Mouse (Mus musculus) intestine, embryonic 15.5 days (tissue): ENCODE data around the gene Ccdc127. TPM values are rescaled to one million over a fixed set of nuclear protein-coding genes. Genes with fewer than 3 reads are reported as not detected.
A peak's percentile ranks its signal among the peaks of the same experiment; 100 is the strongest.

ENCODE experiments used
- ATAC-seq: fragments of 200-750 bp; cut with Nextera tagmentation; 2 replicates; pipeline ENCODE4 v1.8.0; 2017; ENCODE audit warnings: moderate TSS enrichment, moderate library complexity
- H3K27ac ChIP-seq: fragments of 300-500 bp; sonication (generic); 2 replicates; pipeline ENCODE4 v1.5.1; 2015; ENCODE audit warnings: mild to moderate bottlenecking, inconsistent platforms
- H3K27me3 ChIP-seq: fragments of 300-500 bp; sonication (generic); replicated peaks from 2 replicates; pipeline ENCODE4 v1.6.1; 2015; ENCODE audit warnings: inconsistent platforms
- H3K36me3 ChIP-seq: fragments of 300-500 bp; sonication (generic); 2 replicates; pipeline ENCODE4 v1.6.1; 2015; ENCODE audit warnings: inconsistent platforms
- H3K4me1 ChIP-seq: fragments of 300-500 bp; sonication (generic); replicated peaks from 2 replicates; pipeline ENCODE4 v1.6.1; 2015; ENCODE audit warnings: inconsistent platforms
- H3K4me2 ChIP-seq: fragments of 300-500 bp; sonication (generic); replicated peaks from 2 replicates; pipeline ENCODE4 v1.6.1; 2015; ENCODE audit warnings: mild to moderate bottlenecking, inconsistent platforms
- H3K4me3 ChIP-seq: fragments of 300-500 bp; sonication (generic); replicated peaks from 2 replicates; pipeline ENCODE4 v1.5.1; 2015; ENCODE audit warnings: inconsistent platforms
- H3K9ac ChIP-seq: fragments of 300-500 bp; sonication (generic); 2 replicates; pipeline ENCODE4 v1.6.1; 2015; ENCODE audit warnings: inconsistent platforms
- H3K9me3 ChIP-seq: fragments of 300-500 bp; sonication (generic); 2 replicates; pipeline ENCODE4 v1.6.1; 2016; ENCODE audit warnings: inconsistent platforms
- WGBS: fragments of 180-500 bp; shearing (Covaris S2); methylation state at CpG from one replicate; pipeline ENCODE4 v1.1.7; 2015; 5-methylcytosine and 5-hydroxymethylcytosine counted together
- polyA plus RNA-seq: library from polyadenylated mRNA; unstranded; fragments of >200 nt; fragmentation: Nextera tagmentation; extraction: Ambion mirVana; gene quantifications from 2 replicates; pipeline ENCODE4 v1.2.1, GENCODE M21; 2015

The Ccdc127 gene
- polyA plus RNA-seq, 1 experiment from 2014 or later: 44.4 TPM

DNA sequence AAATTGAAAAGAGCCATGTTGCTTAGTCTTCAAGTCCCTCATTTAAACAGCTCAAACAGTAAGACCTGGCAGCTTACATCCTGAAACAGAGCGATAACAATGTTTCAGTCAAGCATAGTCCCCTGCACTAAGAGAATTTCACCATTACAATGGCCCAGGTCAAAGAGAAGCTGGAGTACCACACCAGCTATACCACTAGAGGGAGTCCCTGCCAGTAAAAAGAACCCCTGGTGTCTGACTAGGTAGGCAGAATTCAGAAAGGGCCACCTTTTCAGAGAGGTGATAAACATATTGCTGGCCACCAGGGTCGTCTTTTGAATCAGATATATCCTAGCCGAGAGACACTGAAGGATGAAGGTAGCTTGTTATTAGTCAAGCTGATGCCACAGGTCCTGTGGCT lies 9.1 kb upstream of the Ccdc127 start:
- Histone ChIP-seq H3K4me2 (no peak overlapping the region), H3K27ac (no peak overlapping the region), H3K27me3 (no peaks in the 10 kb centered on the region), H3K4me1 (no peaks in the 10 kb centered on the region), H3K9ac (no peak overlapping the region), H3K9me3 (no peaks in the 10 kb centered on the region), H3K4me3 (no peak overlapping the region), H3K36me3 (peaks cover 36% of the 10 kb centered on the region)
- ATAC-seq: peak; percentile 65; the same call in 1 of the 2 replicates
- WGBS: 42% methylated on average over 3 of the region's 3 CpGs

DNA sequence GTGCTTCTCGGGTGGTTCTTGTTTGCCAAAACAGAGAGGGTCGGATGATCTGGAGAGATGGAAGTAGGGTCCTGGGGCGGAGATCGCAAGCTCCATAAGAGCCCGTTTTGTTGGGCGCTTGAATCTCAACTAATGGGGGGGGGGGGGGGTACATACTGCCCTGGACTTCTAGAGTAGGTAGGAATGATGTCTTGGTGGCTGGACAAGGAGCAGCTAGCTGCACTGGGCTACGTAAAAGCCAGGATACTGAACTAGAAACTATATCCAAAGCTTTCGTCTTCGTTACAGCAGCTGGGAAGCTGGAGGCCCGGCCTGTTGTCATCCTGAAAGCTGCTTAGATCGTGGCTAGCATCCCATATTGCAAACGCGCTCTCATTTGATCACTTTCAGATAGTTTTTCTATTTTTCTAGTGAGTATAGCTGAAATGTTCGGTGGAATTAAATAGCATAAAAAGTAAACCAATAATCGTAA lies 362 bp downstream of the Ccdc127 start:
- Histone ChIP-seq H3K36me3 (peaks cover 10% of the 10 kb centered on the region), H3K4me2 (peak overlapping the region; percentile 43), H3K9me3 (no peaks in the 10 kb centered on the region), H3K4me3 (peak overlapping the region; percentile 61), H3K27me3 (no peaks in the 10 kb centered on the region), H3K9ac (peak overlapping the region; percentile 71), H3K4me1 (peaks cover 10% of the 10 kb centered on the region; the same call in 1 of the 2 replicates), H3K27ac (0 out of 2 replicates have a peak overlapping the region, but pooled peaks have one; percentile 22)
- ATAC-seq: peak; percentile 71
- WGBS: 1% methylated on average over 15 of the region's 15 CpGs

DNA sequence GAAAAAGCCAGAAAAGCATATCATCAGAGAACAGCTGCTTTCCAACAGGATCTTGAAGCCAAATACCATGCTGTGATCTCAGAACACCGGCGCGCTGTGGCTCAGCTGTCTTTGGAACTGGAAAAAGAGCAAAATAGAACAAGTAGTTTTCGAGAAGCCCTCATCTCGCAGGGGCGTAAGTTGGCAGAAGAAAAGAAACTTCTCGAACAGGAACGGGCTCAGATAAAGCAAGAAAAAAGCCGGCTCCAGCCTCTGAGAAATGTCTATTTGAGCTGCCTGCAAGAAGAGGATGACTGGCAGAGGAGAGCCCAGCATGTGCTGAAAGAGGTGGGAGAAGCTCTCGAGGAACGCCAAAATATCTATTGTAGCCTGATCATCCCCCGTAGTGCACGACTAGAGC lies 6.4 kb downstream of the Ccdc127 start:
- H3K9ac ChIP-seq: no peak overlapping the region
- no peaks in the 10 kb centered on the region for H3K27me3 ChIP-seq
- peaks cover 24% of the 10 kb centered on the region for H3K36me3 ChIP-seq
- no peaks in the 10 kb centered on the region for H3K4me1 ChIP-seq
- WGBS: 95% methylated on average over 13 of the region's 13 CpGs
- H3K9me3 ChIP-seq: no peaks in the 10 kb centered on the region
- H3K4me3 ChIP-seq: no peak overlapping the region
- H3K4me2 ChIP-seq: no peak overlapping the region
- ATAC-seq: no peak
- H3K27ac ChIP-seq: no peak overlapping the region

DNA sequence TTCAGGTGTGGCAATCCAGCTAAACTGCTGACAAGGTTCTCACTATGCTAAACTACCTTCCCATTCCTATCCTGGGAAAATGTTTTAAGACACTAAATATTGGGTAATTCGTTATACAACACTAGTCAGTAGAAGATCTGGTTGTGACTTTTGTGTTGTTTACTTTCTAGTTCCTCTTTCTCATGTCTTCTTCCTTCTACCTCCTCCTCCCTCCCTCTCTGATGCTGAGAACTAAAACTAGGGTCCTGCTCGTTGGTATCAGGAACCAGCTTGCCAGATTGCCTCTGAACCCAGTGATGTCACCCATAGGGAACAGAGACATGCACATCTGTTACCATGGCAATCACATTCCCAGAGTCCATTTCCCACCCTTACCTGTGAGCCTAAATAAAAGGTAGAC lies 12.1 kb downstream of the Ccdc127 start:
- no peak overlapping the region for H3K9ac ChIP-seq
- WGBS: 70% methylated on average over 2 of the region's 2 CpGs
- no peak overlapping the region for H3K27ac ChIP-seq
- H3K4me1 ChIP-seq: no peaks in the 10 kb centered on the region
- no peak overlapping the region for H3K4me2 ChIP-seq
- H3K4me3 ChIP-seq: no peak overlapping the region
- no peak for ATAC-seq
- no peaks in the 10 kb centered on the region for H3K27me3 ChIP-seq
- no peaks in the 10 kb centered on the region for H3K9me3 ChIP-seq
- peaks cover 9% of the 10 kb centered on the region; the same call in 1 of the 2 replicates for H3K36me3 ChIP-seq

DNA sequence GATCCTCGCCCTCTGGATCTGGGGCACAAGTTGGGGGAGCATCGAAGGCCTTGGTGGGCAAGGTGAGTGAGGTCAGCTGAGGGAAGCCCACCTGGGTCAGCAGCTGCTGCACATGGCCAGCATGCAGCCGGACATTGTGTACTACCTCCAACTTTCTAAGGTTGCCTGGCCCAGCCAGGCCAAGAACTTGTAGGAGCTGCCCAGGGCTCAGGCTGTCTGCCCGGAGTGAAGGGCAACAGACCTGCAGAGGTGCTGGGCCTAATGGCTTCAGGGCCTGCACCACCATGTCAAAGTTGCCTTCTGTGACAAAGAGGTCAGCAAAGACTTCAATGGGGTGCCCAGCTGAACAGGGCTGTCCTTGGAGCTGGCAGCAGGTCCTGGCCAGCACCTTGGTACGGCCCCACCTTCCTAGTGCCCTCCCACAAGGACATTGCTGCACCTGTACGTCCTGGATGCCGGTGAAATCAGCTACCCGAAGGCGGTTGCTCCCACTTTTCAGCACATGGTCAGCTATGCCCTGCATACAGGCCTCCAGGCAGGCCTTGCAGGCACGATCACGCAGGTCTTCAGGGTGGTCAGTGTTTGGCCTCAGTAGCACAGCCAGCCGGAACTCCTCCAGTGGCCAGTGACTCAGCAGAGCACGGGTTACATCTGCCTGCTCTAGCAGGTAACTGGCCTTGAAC lies 13.2 kb downstream of the Ccdc127 start:
- Histone ChIP-seq H3K27ac (no peak overlapping the region), H3K4me1 (no peaks in the 10 kb centered on the region), H3K27me3 (no peaks in the 10 kb centered on the region), H3K9ac (no peak overlapping the region), H3K9me3 (no peaks in the 10 kb centered on the region), H3K4me2 (no peak overlapping the region), H3K36me3 (peaks cover 9% of the 10 kb centered on the region; the same call in 1 of the 2 replicates), H3K4me3 (no peak overlapping the region)
- ATAC-seq: peak; percentile 23; the same call in 1 of the 2 replicates
- 88% methylated on average over 13 of the region's 13 CpGs for WGBS

DNA sequence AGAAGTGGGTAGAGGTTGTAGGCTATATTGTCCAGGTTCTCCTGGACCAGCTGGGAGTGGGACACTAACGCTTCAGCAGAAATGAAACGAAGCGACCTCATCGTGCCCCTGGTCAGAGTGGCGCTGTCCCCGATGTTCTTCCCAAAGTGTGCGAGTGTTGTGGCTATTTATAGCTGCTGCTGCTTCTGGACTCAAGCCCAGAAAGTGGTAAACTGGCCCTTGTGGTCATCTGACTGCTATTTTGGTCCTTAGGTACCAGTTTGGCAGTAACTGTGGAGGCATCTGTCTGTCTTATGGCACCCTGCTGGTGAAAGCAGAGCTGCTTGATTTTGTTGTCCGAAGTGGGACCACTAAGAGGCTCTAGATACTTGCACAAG lies 13.7 kb downstream of the Ccdc127 start, which contains the start of gene Lrrc14b:
Lrrc14b (minus strand) TSS at position 147 of the 377 bp plus-strand sequence.
- no peaks in the 10 kb centered on the region for H3K4me1 ChIP-seq
- no peak within 1 kb of the TSS for H3K9ac ChIP-seq
- peaks cover 9% of the 10 kb centered on the region; the same call in 1 of the 2 replicates for H3K36me3 ChIP-seq
- no peak for ATAC-seq
- no peaks in the 10 kb centered on the region for H3K9me3 ChIP-seq
- H3K4me2 ChIP-seq: no peak within 1 kb of the TSS
- no peak within 1 kb of the TSS for H3K4me3 ChIP-seq
- H3K27ac ChIP-seq: no peak within 1 kb of the TSS
- no peaks in the 10 kb centered on the region for H3K27me3 ChIP-seq
- WGBS: 62% methylated on average over 8 of the region's 8 CpGs

DNA sequence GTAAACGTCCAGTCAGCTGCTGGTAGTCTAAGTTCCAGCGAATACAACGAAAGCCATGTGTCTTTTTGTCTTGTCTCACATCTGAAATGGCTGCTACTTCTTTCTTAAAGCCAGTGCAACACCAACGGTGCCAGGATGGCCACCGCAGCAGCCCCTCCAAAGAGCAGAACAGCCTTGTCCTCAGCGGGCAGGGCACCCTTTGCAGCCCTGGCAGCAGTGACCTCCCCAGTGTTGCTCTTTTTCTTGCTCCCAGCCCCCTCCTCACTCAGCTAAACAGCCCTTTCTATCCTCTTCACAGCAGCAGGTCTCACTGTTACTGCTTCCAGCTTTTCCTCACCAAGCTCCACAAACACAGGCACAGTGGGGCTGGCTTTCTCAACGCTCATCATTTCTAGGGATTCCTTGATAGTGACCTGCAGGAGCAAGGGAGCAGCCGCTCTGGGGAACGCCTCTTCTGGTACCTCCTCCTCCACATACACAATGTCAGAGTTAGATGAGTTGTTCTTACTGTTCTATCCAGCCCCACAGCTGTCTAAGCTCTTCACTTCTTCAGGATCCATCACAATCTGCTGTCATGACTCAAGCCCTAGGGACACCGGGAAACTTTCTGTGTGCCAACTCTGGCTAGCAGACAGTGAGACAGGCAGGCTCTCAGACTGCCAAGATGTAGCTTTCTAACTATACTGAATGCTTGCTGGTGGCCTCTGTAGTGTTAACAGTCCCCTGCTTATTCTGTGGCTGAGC lies 31.6 kb downstream of the Ccdc127 start:
- H3K9ac ChIP-seq: no peak overlapping the region
- H3K4me1 ChIP-seq: peaks cover 3% of the 10 kb centered on the region; the same call in 1 of the 2 replicates
- no peaks in the 10 kb centered on the region for H3K9me3 ChIP-seq
- no peak for ATAC-seq
- no peak overlapping the region for H3K4me3 ChIP-seq
- H3K27me3 ChIP-seq: no peaks in the 10 kb centered on the region
- 61% methylated on average over 10 of the region's 10 CpGs for WGBS
- H3K4me2 ChIP-seq: no peak overlapping the region
- no peaks in the 10 kb centered on the region for H3K36me3 ChIP-seq
- H3K27ac ChIP-seq: 0 out of 2 replicates have a peak overlapping the region, but pooled peaks have one; percentile 9

DNA sequence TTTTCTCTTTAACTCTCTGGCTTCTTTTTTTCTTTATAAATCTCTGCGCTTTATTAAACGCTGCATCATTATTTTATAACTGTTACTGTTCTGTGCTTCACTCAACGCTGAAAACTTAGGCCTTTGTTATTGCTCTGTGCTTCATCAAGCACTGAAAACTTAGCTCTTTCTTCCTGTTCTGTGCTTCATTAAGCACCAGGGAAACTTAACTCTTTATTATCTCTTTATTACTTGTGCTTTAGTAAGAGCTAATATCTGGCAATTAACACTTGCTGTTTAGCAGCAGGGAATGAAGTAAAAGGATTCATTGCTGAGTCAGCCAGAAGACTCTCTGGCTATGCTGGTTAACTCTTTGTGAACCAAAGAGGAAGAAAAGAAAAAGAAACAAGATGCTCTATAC lies 32.2 kb downstream of the Ccdc127 start:
- no peak overlapping the region for H3K4me3 ChIP-seq
- H3K27ac ChIP-seq: no peak overlapping the region
- H3K27me3 ChIP-seq: no peaks in the 10 kb centered on the region
- no peak for ATAC-seq
- H3K9me3 ChIP-seq: no peaks in the 10 kb centered on the region
- H3K4me2 ChIP-seq: no peak overlapping the region
- no peaks in the 10 kb centered on the region for H3K36me3 ChIP-seq
- no peak overlapping the region for H3K9ac ChIP-seq
- 46% methylated on average over 3 of the region's 3 CpGs for WGBS
- peaks cover 3% of the 10 kb centered on the region; the same call in 1 of the 2 replicates for H3K4me1 ChIP-seq

DNA sequence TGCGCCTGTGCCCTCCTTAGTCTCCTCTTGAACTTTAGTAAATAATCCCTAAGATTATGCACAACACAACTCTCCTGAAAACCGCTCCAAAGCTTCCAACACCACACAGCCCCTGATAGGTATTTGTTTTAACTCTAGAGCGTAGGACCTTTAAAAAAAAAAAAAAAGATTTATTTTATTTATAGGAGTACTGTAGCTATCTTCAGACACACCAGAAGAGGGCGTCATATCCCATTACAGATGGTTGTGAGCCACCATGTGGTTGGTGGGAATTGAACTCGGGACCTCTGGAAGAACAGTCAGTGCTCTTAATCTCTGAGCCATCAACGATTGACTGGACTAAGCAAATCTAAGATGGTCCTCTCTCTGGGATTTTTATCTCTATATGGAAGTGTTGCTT lies 39.6 kb downstream of the Ccdc127 start:
- no peaks in the 10 kb centered on the region for H3K36me3 ChIP-seq
- peak overlapping the region; percentile 67 for H3K4me2 ChIP-seq
- peaks cover 3% of the 10 kb centered on the region; the same call in 1 of the 2 replicates for H3K4me1 ChIP-seq
- no peak for ATAC-seq
- no peaks in the 10 kb centered on the region for H3K27me3 ChIP-seq
- H3K9ac ChIP-seq: no peak overlapping the region
- WGBS: 63% methylated on average over 6 of the region's 6 CpGs
- peak overlapping the region; percentile 51 for H3K4me3 ChIP-seq
- H3K9me3 ChIP-seq: no peaks in the 10 kb centered on the region
- no peak overlapping the region for H3K27ac ChIP-seq

DNA sequence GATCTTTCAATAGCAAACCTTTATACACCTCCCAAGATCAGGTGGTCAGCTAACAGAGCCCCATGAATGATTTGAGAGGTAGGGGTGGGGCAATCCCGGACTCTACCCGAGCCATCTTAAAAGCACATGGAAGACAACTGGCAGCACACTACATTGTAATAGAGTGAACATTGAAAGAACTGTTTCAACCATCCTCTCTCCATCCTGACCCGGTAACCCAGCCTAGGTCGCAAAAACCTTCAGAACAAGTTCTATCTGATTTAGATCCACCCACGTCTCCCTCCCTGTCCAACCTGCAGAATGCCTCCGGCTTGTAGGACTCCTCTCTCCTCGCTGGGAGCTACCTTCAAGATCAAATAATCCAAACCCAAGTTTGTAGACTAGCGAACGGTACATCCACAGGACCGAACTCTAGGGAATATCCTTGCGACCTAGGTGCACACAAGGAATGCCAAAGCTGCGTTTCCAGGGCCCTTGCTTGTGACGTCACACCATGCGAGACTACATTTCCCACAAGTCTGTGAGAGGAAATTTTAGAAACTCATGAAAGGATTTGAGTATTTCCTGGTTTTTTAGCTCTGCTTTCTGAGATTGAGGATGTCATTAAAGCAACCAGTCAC lies 40.4 kb downstream of the Ccdc127 start, which contains the start of gene Zfp72:
Zfp72 (minus strand) TSS at position 466 of the 620 bp plus-strand sequence.
- 1% methylated on average over 14 of the region's 14 CpGs for WGBS
- Histone ChIP-seq H3K4me3 (peak within 1 kb of the TSS; percentile 51), H3K9me3 (no peaks in the 10 kb centered on the region), H3K9ac (peak within 1 kb of the TSS; percentile 51), H3K4me1 (peaks cover 3% of the 10 kb centered on the region; the same call in 1 of the 2 replicates), H3K4me2 (peak within 1 kb of the TSS; percentile 67), H3K27me3 (no peaks in the 10 kb centered on the region), H3K36me3 (no peaks in the 10 kb centered on the region), H3K27ac (no peak within 1 kb of the TSS)
- ATAC-seq: peak; percentile 95

DNA sequence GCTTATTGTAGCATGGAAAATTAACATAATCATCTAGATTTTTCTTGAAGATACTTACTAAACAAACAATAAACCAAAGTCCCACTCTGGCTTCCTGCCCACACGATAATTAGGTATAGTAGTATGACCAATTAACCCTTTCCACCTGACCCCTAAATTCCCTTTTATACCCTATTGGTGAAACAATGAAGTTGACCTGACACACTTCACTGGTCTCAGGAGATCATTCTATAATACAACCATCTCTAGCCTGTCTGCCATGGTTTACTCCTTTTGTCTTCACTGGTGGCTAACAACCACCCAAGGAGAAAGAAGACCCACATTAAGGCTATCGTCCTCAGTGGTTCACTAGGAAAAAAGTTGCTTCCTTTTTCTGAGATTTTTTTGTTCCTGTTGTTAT lies 41.0 kb downstream of the Ccdc127 start:
- no peak overlapping the region for H3K4me3 ChIP-seq
- no peak overlapping the region for H3K9ac ChIP-seq
- ATAC-seq: peak; percentile 11; the same call in 1 of the 2 replicates
- H3K27me3 ChIP-seq: no peaks in the 10 kb centered on the region
- no peak overlapping the region for H3K4me2 ChIP-seq
- no peaks in the 10 kb centered on the region for H3K36me3 ChIP-seq
- H3K27ac ChIP-seq: no peak overlapping the region
- H3K4me1 ChIP-seq: peaks cover 3% of the 10 kb centered on the region; the same call in 1 of the 2 replicates
- H3K9me3 ChIP-seq: no peaks in the 10 kb centered on the region
- 68% methylated on average over 2 of the region's 2 CpGs for WGBS

DNA sequence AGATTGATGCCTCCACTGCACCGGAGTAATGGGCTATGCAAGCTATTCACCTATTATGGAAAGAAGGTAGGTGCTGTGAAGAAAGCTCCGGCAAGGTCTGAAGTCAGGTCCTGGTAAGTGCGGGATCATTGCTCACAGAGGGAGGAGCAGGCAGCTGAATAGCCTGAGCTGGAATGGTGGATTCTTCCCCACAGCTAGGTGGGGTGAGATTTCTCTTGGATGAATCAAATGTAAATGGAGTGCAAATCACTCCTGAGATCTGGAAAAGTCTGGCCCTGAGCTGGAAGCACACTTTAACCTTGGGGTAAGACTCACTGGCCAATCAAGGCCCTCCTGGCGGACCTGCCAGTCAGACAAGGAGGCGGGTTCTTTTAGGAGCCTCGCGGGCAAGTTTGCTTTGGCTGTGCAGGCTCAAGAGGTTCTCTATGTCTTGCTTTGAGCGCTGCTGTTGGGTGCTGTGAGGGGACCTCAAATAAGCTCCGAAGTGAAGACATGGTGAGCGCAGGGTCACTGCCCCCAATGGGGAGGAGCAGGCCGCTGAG lies 49.3 kb downstream of the Ccdc127 start, which contains the start of gene Ftl1-ps1:
Ftl1-ps1 (plus strand) TSS at position 397 of the 542 bp plus-strand sequence.
- Histone ChIP-seq H3K4me3 (no peak within 1 kb of the TSS; the same call in 1 of the 2 replicates), H3K9me3 (no peaks in the 10 kb centered on the region), H3K4me1 (no peaks in the 10 kb centered on the region), H3K27ac (no peak within 1 kb of the TSS), H3K4me2 (peak within 1 kb of the TSS; percentile 42), H3K9ac (no peak within 1 kb of the TSS), H3K27me3 (no peaks in the 10 kb centered on the region), H3K36me3 (no peaks in the 10 kb centered on the region)
- 11% methylated on average over 11 of the region's 11 CpGs for WGBS
- ATAC-seq: peak; percentile 47; the same call in 1 of the 2 replicates
